Mouse (Mus musculus) hindbrain, embryonic 13.5 days (tissue): ENCODE measurements at regions not wholly inside any gene's neighbourhood (a gene's known extent, or its start where the extent isn't known, plus 50 kb on each side); places are given as distances from the start of the nearest gene placed in this dataset.
A peak's percentile ranks its signal among the peaks of the same experiment; 100 is the strongest.

ENCODE experiments used
- ATAC-seq: fragments of 200-750 bp; cut with Nextera tagmentation; 2 replicates; pipeline ENCODE4 v1.8.0; 2017; ENCODE audit warnings: moderate TSS enrichment; ENCODE audit not compliant: low FRiP score
- H3K27ac ChIP-seq: fragments of 300-500 bp; sonication (generic); 2 replicates; pipeline ENCODE4 v1.5.1; 2015; ENCODE audit warnings: inconsistent platforms, mild to moderate bottlenecking, moderate library complexity
- H3K27me3 ChIP-seq: fragments of 300-500 bp; sonication (generic); 2 replicates; pipeline ENCODE4 v1.6.1; 2015; ENCODE audit warnings: mild to moderate bottlenecking, inconsistent platforms
- H3K36me3 ChIP-seq: fragments of 300-500 bp; sonication (generic); 2 replicates; pipeline ENCODE4 v1.6.1; 2015; ENCODE audit warnings: mild to moderate bottlenecking, inconsistent platforms
- H3K4me1 ChIP-seq: fragments of 300-500 bp; sonication (generic); replicated peaks from 2 replicates; pipeline ENCODE4 v1.6.1; 2015; ENCODE audit warnings: inconsistent platforms
- H3K4me2 ChIP-seq: fragments of 300-500 bp; sonication (generic); 2 replicates; pipeline ENCODE4 v1.6.1; 2015; ENCODE audit warnings: inconsistent platforms, mild to moderate bottlenecking, moderate library complexity
- H3K4me3 ChIP-seq: fragments of 300-500 bp; sonication (generic); 2 replicates; pipeline ENCODE4 v1.5.1; 2015; ENCODE audit warnings: mild to moderate bottlenecking, inconsistent platforms
- H3K9ac ChIP-seq: fragments of 300-500 bp; sonication (generic); 2 replicates; pipeline ENCODE4 v1.6.1; 2015; ENCODE audit warnings: mild to moderate bottlenecking, inconsistent platforms
- H3K9me3 ChIP-seq: fragments of 300-500 bp; sonication (generic); 2 replicates; pipeline ENCODE4 v1.6.1; 2016; ENCODE audit warnings: inconsistent platforms
- WGBS: fragments of 180-500 bp; shearing (Covaris S2); methylation state at CpG from one replicate; pipeline ENCODE4 v1.1.7; 2015; 5-methylcytosine and 5-hydroxymethylcytosine counted together
- microRNA counts: library from miRNA; unstranded; fragments of <30 nt; microRNA quantifications from one replicate; lab custom pipeline; 2016
- microRNA-seq: library from miRNA; unstranded; fragments of <30 nt; microRNA quantifications from one replicate; pipeline ENCODE4, GENCODE M21; 2016

- no peak for ATAC-seq
- Histone ChIP-seq H3K27ac (no peak overlapping the region), H3K36me3 (no peaks in the 10 kb centered on the region), H3K27me3 (no peaks in the 10 kb centered on the region), H3K4me2 (no peak overlapping the region), H3K9ac (no peak overlapping the region), H3K4me3 (no peak overlapping the region), H3K4me1 (no peaks in the 10 kb centered on the region), H3K9me3 (no peaks in the 10 kb centered on the region)
- WGBS = 93% methylated on average over 4 of the region's 4 CpGs
Observed at GRCm38 (mm10) chr1:23168504-23168903, 66.5 kb upstream of the 4933415F23Rik start.

DNA sequence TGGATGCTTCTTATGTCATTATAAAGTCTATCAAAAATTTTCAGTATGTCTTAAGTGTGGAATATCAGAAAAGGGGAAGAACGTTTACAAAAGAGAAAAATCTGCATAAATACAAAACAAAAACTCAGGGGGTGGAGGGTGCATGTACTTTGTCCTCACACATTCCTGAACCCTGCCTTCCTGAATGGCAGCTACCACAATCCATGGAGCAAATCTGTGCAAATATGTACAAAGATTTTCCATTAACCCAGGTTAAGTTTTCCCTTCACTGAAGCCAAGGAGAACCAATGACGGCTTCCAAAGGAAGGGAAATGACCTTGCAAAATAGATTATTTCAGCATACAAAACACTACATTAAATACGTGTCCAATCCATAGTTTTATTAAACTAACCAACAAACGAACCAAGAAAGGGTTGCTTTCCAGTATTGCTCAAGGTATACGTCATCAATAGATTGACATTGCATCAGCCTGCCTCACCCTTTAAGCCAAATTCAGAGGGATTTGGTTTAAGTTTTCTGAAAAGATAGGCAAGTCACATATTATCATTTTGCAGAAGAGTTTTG lies 61.4 kb upstream of the 4933415F23Rik start:
- Histone ChIP-seq H3K9me3 (no peaks in the 10 kb centered on the region), H3K4me3 (no peak overlapping the region), H3K4me1 (no peaks in the 10 kb centered on the region), H3K4me2 (no peak overlapping the region), H3K27me3 (no peaks in the 10 kb centered on the region), H3K9ac (no peak overlapping the region), H3K27ac (no peak overlapping the region), H3K36me3 (no peaks in the 10 kb centered on the region)
- 81% methylated on average over 5 of the region's 5 CpGs for WGBS
- no peak for ATAC-seq

GRCm38 (mm10) chr1:23162766-23163165 lies 60.7 kb upstream of the 4933415F23Rik start:
- Histone ChIP-seq H3K27ac (no peak overlapping the region), H3K36me3 (no peaks in the 10 kb centered on the region), H3K4me3 (no peak overlapping the region), H3K4me2 (no peak overlapping the region), H3K4me1 (no peaks in the 10 kb centered on the region), H3K9me3 (no peaks in the 10 kb centered on the region), H3K27me3 (no peaks in the 10 kb centered on the region), H3K9ac (no peak overlapping the region)
- ATAC-seq = no peak
- WGBS = 80% methylated on average over 6 of the region's 6 CpGs

MicroRNA genes in the stretch of these regions (microRNA counts, 519-probe panel; counts per million panel counts)
- microRNA mmu-miR-30a (lab: Ali Mortazavi, UCI) (4,265 counts per million, percentile 70 among the panel's probes with 10 or more counts), microRNA mmu-miR-30c (lab: Ali Mortazavi, UCI) (5,128 counts per million, percentile 88 among the panel's probes with 10 or more counts)

Small RNA genes lying in the stretch of these regions (microRNA-seq; reads per million reads assigned to microRNA genes)
- gene Mir30a = 9,228 reads per million, percentile 96 among the genes with 10 or more reads in this experiment
- gene Mir30c-2 = 34.2 reads per million, percentile 36 among the genes with 10 or more reads in this experiment
